Mouse (Mus musculus) MEL (cell line): Measurements from ENCODE around the gene Hmgcl. TPM values are rescaled to one million over a fixed set of nuclear protein-coding genes. Genes with fewer than 3 reads are reported as not detected.

Experiments used
- DNase-seq: peaks from one replicate; pipeline ENCODE4 v3.0.0; 2011; ENCODE audit warnings: low read depth, low spot score
- H3K27ac ChIP-seq: 2 replicates; pipeline ENCODE4 v1.5.1; 2012; ENCODE audit warnings: low read depth, mild to moderate bottlenecking, control low read depth, low read length, moderate library complexity; ENCODE audit not compliant: control insufficient read depth
- H3K27me3 ChIP-seq, 2 experiments: fragments of 150-350 bp in 1 of 2; sonication (generic) in 1 of 2; 2 replicates each; pipeline ENCODE4 v1.6.1; 2012; ENCODE audit warnings: low read length in 2 of 2, mild to moderate bottlenecking in 2 of 2, improper control_type of control experiment in 1 of 2, moderate library complexity in 1 of 2; ENCODE audit not compliant: insufficient read depth in 2 of 2, control insufficient read depth in 1 of 2
- H3K36me3 ChIP-seq, 2 experiments: 2 replicates each; pipeline ENCODE4 v1.6.1; 2012 to 2014; ENCODE audit warnings: low read length in 2 of 2, improper control_type of control experiment in 1 of 2, inconsistent platforms in 1 of 2, mild to moderate bottlenecking in 1 of 2; ENCODE audit not compliant: insufficient read depth in 2 of 2, control insufficient read depth in 1 of 2
- H3K4me1 ChIP-seq, 2 experiments: fragments of 150-350 bp in 1 of 2; sonication (generic) in 1 of 2; 2 replicates each; pipeline ENCODE4 v1.6.1; 2012; ENCODE audit warnings: low read length in 2 of 2, improper control_type of control experiment in 1 of 2, mild to moderate bottlenecking in 1 of 2; ENCODE audit not compliant: insufficient read depth in 2 of 2, control insufficient read depth in 1 of 2
- H3K4me3 ChIP-seq, 2 experiments: fragments of 150-350 bp in 1 of 2; sonication (generic) in 1 of 2; 2 replicates each; pipeline ENCODE4 v1.5.1; 2012; ENCODE audit warnings: low read depth in 2 of 2, low read length in 2 of 2, mild to moderate bottlenecking in 2 of 2, moderate library complexity in 2 of 2, control low read depth in 1 of 2, improper control_type of control experiment in 1 of 2; ENCODE audit not compliant: control insufficient read depth in 1 of 2, insufficient read depth in 1 of 2
- H3K79me2 ChIP-seq: 2 replicates; pipeline ENCODE4 v1.6.1; 2012; ENCODE audit warnings: mild to moderate bottlenecking, low read length, moderate library complexity; ENCODE audit not compliant: control insufficient read depth, poor library complexity, insufficient read depth
- H3K9ac ChIP-seq: 2 replicates; pipeline ENCODE4 v1.6.1; 2012; ENCODE audit warnings: low read depth, mild to moderate bottlenecking, control low read depth, low read length, moderate library complexity; ENCODE audit not compliant: control insufficient read depth, poor library complexity, severe bottlenecking
- H3K9me3 ChIP-seq: fragments of 150-350 bp; sonication (generic); replicated peaks from 2 replicates; pipeline ENCODE4 v1.6.1; 2012; ENCODE audit warnings: mild to moderate bottlenecking, low read length, improper control_type of control experiment, moderate library complexity; ENCODE audit not compliant: insufficient read depth
- CHD2 ChIP-seq: IDR thresholded peaks from 2 replicates; pipeline ENCODE4 v1.6.1; 2011; ENCODE audit warnings: low read length, improper control_type of control experiment
- JUND ChIP-seq: IDR thresholded peaks from 2 replicates; pipeline ENCODE4 v1.6.1; 2011; ENCODE audit warnings: low read depth, mild to moderate bottlenecking, improper control_type of control experiment, low read length
- MAX ChIP-seq: IDR thresholded peaks from 2 replicates; pipeline ENCODE4 v1.6.1; 2011; ENCODE audit warnings: low read length, improper control_type of control experiment
- MAZ ChIP-seq: IDR thresholded peaks from 2 replicates; pipeline ENCODE4 v1.6.1; 2012; ENCODE audit warnings: low read depth, mild to moderate bottlenecking, inconsistent platforms, low read length, improper control_type of control experiment
- MYC ChIP-seq: IDR thresholded peaks from 2 replicates; pipeline ENCODE4 v1.6.1; 2011; ENCODE audit warnings: low read depth, mild to moderate bottlenecking, low read length, improper control_type of control experiment, moderate library complexity
- NELFE ChIP-seq: IDR thresholded peaks from 2 replicates; pipeline ENCODE4 v1.6.1; 2011; ENCODE audit warnings: low read depth, low read length, improper control_type of control experiment
- POLR2A ChIP-seq, 2 experiments: IDR thresholded peaks; 2 replicates each; pipeline ENCODE4 v1.6.1; 2011 to 2012; ENCODE audit warnings: low read length in 2 of 2, mild to moderate bottlenecking in 2 of 2, control low read depth in 1 of 2, improper control_type of control experiment in 1 of 2, low read depth in 1 of 2, moderate library complexity in 1 of 2; ENCODE audit not compliant: control insufficient read depth in 1 of 2, insufficient read depth in 1 of 2, poor library complexity in 1 of 2
- POLR2AphosphoS5 ChIP-seq: IDR thresholded peaks from 2 replicates; pipeline ENCODE4 v1.6.1; 2012; ENCODE audit warnings: low read depth, borderline replicate concordance, mild to moderate bottlenecking, inconsistent platforms, low read length, moderate library complexity, mixed read lengths
- RCOR1 ChIP-seq: IDR thresholded peaks from 2 replicates; pipeline ENCODE4 v1.6.1; 2012; ENCODE audit warnings: low read depth, mild to moderate bottlenecking, inconsistent platforms, low read length, improper control_type of control experiment
- SIN3A ChIP-seq: IDR thresholded peaks from 2 replicates; pipeline ENCODE4 v1.6.1; 2012; ENCODE audit warnings: low read length, improper control_type of control experiment, inconsistent platforms
- TBP ChIP-seq: IDR thresholded peaks from 2 replicates; pipeline ENCODE4 v1.8.0; 2011; ENCODE audit warnings: low read depth, low read length, improper control_type of control experiment
- UBTF ChIP-seq: IDR thresholded peaks from 2 replicates; pipeline ENCODE4 v1.6.1; 2012; ENCODE audit warnings: low read depth, mild to moderate bottlenecking, inconsistent platforms, low read length, improper control_type of control experiment, moderate library complexity, borderline replicate concordance; ENCODE audit not compliant: insufficient read depth
- USF2 ChIP-seq, 2 experiments: IDR thresholded peaks; 2 replicates each; pipeline ENCODE4 v1.6.1; 2011 to 2012; ENCODE audit warnings: improper control_type of control experiment in 2 of 2, low read length in 2 of 2, borderline replicate concordance in 1 of 2, inconsistent platforms in 1 of 2, low read depth in 1 of 2, mild to moderate bottlenecking in 1 of 2; ENCODE audit not compliant: insufficient read depth in 1 of 2
- ZC3H11A ChIP-seq: IDR thresholded peaks from 2 replicates; pipeline ENCODE4 v1.6.1; 2012; ENCODE audit warnings: low read depth, mild to moderate bottlenecking, inconsistent platforms, low read length, improper control_type of control experiment
- ZKSCAN1 ChIP-seq: IDR thresholded peaks from 2 replicates; pipeline ENCODE4 v1.6.1; 2012; ENCODE audit warnings: low read depth, mild to moderate bottlenecking, inconsistent platforms, low read length, improper control_type of control experiment, moderate library complexity
- ZMIZ1 ChIP-seq: IDR thresholded peaks from 2 replicates; pipeline ENCODE4 v1.6.1; 2012; ENCODE audit warnings: low read depth, mild to moderate bottlenecking, inconsistent platforms, low read length, improper control_type of control experiment, moderate library complexity
- ZNF384 ChIP-seq: IDR thresholded peaks from 2 replicates; pipeline ENCODE4 v1.6.1; 2012; ENCODE audit warnings: low read depth, mild to moderate bottlenecking, inconsistent platforms, low read length, improper control_type of control experiment
- polyA plus RNA-seq, 2 experiments: library from polyadenylated mRNA; stranded (reverse) in 1 of 2; unstranded in 1 of 2; fragments of >175 nt in 1 of 2; fragments of >200 nt in 1 of 2; gene quantifications; 2 replicates each; pipeline versions ENCODE4 v1.2.1 to v1.2.4; 2012; ENCODE audit warnings: low replicate concordance in 2 of 2, low read depth in 1 of 2; ENCODE audit not compliant: insufficient read length in 2 of 2, insufficient read depth in 1 of 2, missing spikeins in 1 of 2
- total RNA-seq: library from RNA; depleted of rRNA; stranded (reverse); fragments of 300-350 nt; gene quantifications from 2 replicates; pipeline ENCODE4 v1.2.3, GENCODE M21; 2012; rRNA removed

Gene Hmgcl
- total and polyA plus RNA-seq, 3 experiments: 48.7 to 66.5 TPM; not detected in 1

DNA sequence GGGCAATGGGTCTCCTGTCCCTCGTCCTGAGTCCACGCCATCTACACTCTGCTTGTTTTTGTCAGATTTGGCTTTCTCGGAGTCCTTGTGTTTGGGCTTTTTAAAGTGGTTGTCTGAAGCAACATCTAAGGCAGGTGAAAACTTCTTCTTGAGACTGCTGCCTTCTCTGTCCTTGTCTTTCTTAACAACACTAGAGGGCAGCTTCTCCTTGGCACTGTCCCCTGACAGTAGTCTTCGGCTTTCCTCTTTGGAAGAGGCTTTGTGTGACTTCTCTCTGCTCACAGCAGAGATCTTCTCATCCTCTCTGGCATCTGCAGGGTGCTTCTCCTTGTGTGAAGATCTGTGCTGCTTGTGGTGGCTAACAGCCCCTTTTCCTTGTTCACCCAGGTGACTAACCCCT, 64.3 kb downstream of the Hmgcl start:
- Histone ChIP-seq H3K36me3 (peaks cover 0 to 38% of the 10 kb centered on the region in 2 experiments; a peak in 2 of 4 replicates), H3K27me3 (no peaks in the 10 kb centered on the region), H3K4me3 (no peak overlapping the region), H3K9me3 (no peaks in the 10 kb centered on the region), H3K27ac (no peak overlapping the region), H3K4me1 (no peaks in the 10 kb centered on the region), H3K9ac (no peak overlapping the region), H3K79me2 (peaks cover 9% of the 10 kb centered on the region)
- no peak for DNase-seq
- TF ChIP-seq ZKSCAN1: no peak
- TF ChIP-seq CHD2: no peak
- no peak for TF ChIP-seq MYC
- no peak for TF ChIP-seq MAX
- TF ChIP-seq RCOR1: no peak
- no peak for TF ChIP-seq JUND
- TF ChIP-seq POLR2AphosphoS5: no peak
- no peak for TF ChIP-seq ZC3H11A
- TF ChIP-seq SIN3A: no peak
- no peak for TF ChIP-seq USF2 (IDR thresholded peaks at IDR 0.05; ENCODE audit: borderline replicate concordance in 1 of 2, insufficient read depth in 1 of 2, low read depth in 1 of 2, low read length in 2 of 2)
- TF ChIP-seq POLR2A (IDR thresholded peaks at IDR 0.05; ENCODE audit: control insufficient read depth in 1 of 2, insufficient read depth in 1 of 2, low read depth in 1 of 2, low read length in 2 of 2, poor library complexity in 1 of 2): no peak
- no peak for TF ChIP-seq ZNF384
- TF ChIP-seq TBP: no peak
- TF ChIP-seq MAZ: no peak
- no peak for TF ChIP-seq NELFE
- no peak for TF ChIP-seq UBTF
- no peak for TF ChIP-seq ZMIZ1

Other genes with a start within 250 kb of the Hmgcl start
- gene Il22ra1, start 218.3 kb upstream of the Hmgcl start, total RNA-seq: not detected in 2 replicates
- gene Il22ra1, start 218.3 kb upstream of the Hmgcl start, polyA plus RNA-seq: under 1 TPM in 1 of 2 experiments, not detected in 1; 0.03 TPM
- gene Myom3, start 186.7 kb upstream of the Hmgcl start, total RNA-seq: not detected in 2 replicates
- not detected for gene Myom3, start 186.7 kb upstream of the Hmgcl start, polyA plus RNA-seq
- 129 and 142 TPM in 2 replicates for gene Srsf10, start 90.7 kb upstream of the Hmgcl start, total RNA-seq
- 100 to 1,000 TPM; 222 to 361 TPM for gene Srsf10, start 90.7 kb upstream of the Hmgcl start, polyA plus RNA-seq
- 49.8 and 50.7 TPM in 2 replicates for gene Pnrc2, start 72.6 kb upstream of the Hmgcl start, total RNA-seq
- gene Pnrc2, start 72.6 kb upstream of the Hmgcl start, polyA plus RNA-seq: 10 to 100 TPM; 48.0 to 76.3 TPM
- 9.8 and 10.2 TPM in 2 replicates for gene Cnr2, start 51.1 kb upstream of the Hmgcl start, total RNA-seq
- 1 to 10 TPM in 1 of 2 experiments, not detected in 1; 6.8 TPM for gene Cnr2, start 51.1 kb upstream of the Hmgcl start, polyA plus RNA-seq
- gene Fuca1, start 25.7 kb upstream of the Hmgcl start, total RNA-seq: 26.8 and 33.7 TPM in 2 replicates
- gene Fuca1, start 25.7 kb upstream of the Hmgcl start, polyA plus RNA-seq: 10 to 100 TPM in 1 of 2 experiments, not detected in 1; 48.6 TPM
- 23.3 and 24.5 TPM in 2 replicates for gene Gale, start 17.3 kb downstream of the Hmgcl start, total RNA-seq
- gene Gale, start 17.3 kb downstream of the Hmgcl start, polyA plus RNA-seq: 10 to 100 TPM in 1 of 2 experiments, not detected in 1; 31.2 TPM
- 53.8 and 65.1 TPM in 2 replicates for gene Lypla2, start 26.2 kb downstream of the Hmgcl start, total RNA-seq
- gene Lypla2, start 26.2 kb downstream of the Hmgcl start, polyA plus RNA-seq: 10 to 100 TPM in 1 of 2 experiments, not detected in 1; 95.6 TPM
- gene Pithd1, start 40.8 kb downstream of the Hmgcl start, total RNA-seq: 75.5 and 77.7 TPM in 2 replicates
- 10 to 100 TPM in 1 of 2 experiments, not detected in 1; 62.8 TPM for gene Pithd1, start 40.8 kb downstream of the Hmgcl start, polyA plus RNA-seq
- gene Eloa, start 75.3 kb downstream of the Hmgcl start, total RNA-seq: 30.9 and 34.1 TPM in 2 replicates
- 10 to 100 TPM; 30.8 to 41.4 TPM for gene Eloa, start 75.3 kb downstream of the Hmgcl start, polyA plus RNA-seq
- 2,589 and 2,603 TPM in 2 replicates for gene Rpl11, start 107.0 kb downstream of the Hmgcl start, total RNA-seq
- 1,000 to 10,000 TPM in 1 of 2 experiments, not detected in 1; 2,003 TPM for gene Rpl11, start 107.0 kb downstream of the Hmgcl start, polyA plus RNA-seq
- gene Id3, start 197.0 kb downstream of the Hmgcl start, total RNA-seq: 0.16 and 0.27 TPM in 2 replicates
- under 1 TPM in 1 of 2 experiments, not detected in 1; 0.17 TPM for gene Id3, start 197.0 kb downstream of the Hmgcl start, polyA plus RNA-seq
- 11.2 and 12.3 TPM in 2 replicates for gene E2f2, start 225.9 kb downstream of the Hmgcl start, total RNA-seq
- gene E2f2, start 225.9 kb downstream of the Hmgcl start, polyA plus RNA-seq: 10 to 100 TPM in 1 of 2 experiments, not detected in 1; 25.4 TPM